Mouse (Mus musculus) kidney, embryonic 15.5 days (tissue): Measurements from ENCODE around the gene Armcx1. TPM values are rescaled to one million over a fixed set of nuclear protein-coding genes. Genes with fewer than 3 reads are reported as not detected.

Source experiments
- microRNA-seq: library from miRNA; unstranded; fragments of <30 nt; microRNA quantifications from one replicate; pipeline ENCODE4, GENCODE M21; 2016
- polyA plus RNA-seq: library from polyadenylated mRNA; unstranded; fragments of >200 nt; fragmentation: Nextera tagmentation; extraction: Ambion mirVana; gene quantifications from 2 replicates; pipeline ENCODE4 v1.2.1, GENCODE M21; 2015

Gene Armcx1
- polyA plus RNA-seq, 1 experiment from 2014 or later, result 55.0 TPM

Small RNA genes within 50 kb of the gene (microRNA-seq; reads per million reads assigned to microRNA genes)
- 0.44 reads per million for gene Mir7093

Other genes starting within 250 kb of the Armcx1 start
- not detected in 2 replicates for gene Taf7l, start 241.5 kb upstream of the Armcx1 start, polyA plus RNA-seq
- gene Timm8a1, start 176.1 kb upstream of the Armcx1 start, polyA plus RNA-seq, result 85.7 and 94.1 TPM in 2 replicates
- gene Btk, start 134.4 kb upstream of the Armcx1 start, polyA plus RNA-seq, result 1.1 TPM in 2 replicates
- 426 and 524 TPM in 2 replicates for gene Rpl36a, start 132.3 kb upstream of the Armcx1 start, polyA plus RNA-seq
- gene Gla, start 116.8 kb upstream of the Armcx1 start, polyA plus RNA-seq, result 5.7 TPM in 2 replicates
- gene Hnrnph2, start 116.8 kb upstream of the Armcx1 start, polyA plus RNA-seq, result 159 and 167 TPM in 2 replicates
- 4.5 and 4.6 TPM in 2 replicates for gene Armcx4, start 31.4 kb upstream of the Armcx1 start, polyA plus RNA-seq
- gene Armcx6, start 33.5 kb downstream of the Armcx1 start, polyA plus RNA-seq, result 22.6 and 22.9 TPM in 2 replicates
- gene Armcx3, start 38.6 kb downstream of the Armcx1 start, polyA plus RNA-seq, result 61.5 and 63.5 TPM in 2 replicates
- 73.8 and 78.4 TPM in 2 replicates for gene Armcx2, start 91.3 kb downstream of the Armcx1 start, polyA plus RNA-seq
- gene Nxf2, start 246.8 kb downstream of the Armcx1 start, polyA plus RNA-seq, result 0.31 and 0.65 TPM in 2 replicates